Mouse (Mus musculus) liver, adult 2 months (tissue): ENCODE results near the gene Arhgef11. TPM values are rescaled to one million over a fixed set of nuclear protein-coding genes. Genes with fewer than 3 reads are reported as not detected.

ENCODE experiments used
- DNase-seq: peaks from one replicate; pipeline ENCODE4 v3.0.0-alpha.2; 2011; ENCODE audit warnings: low read depth, low spot score; ENCODE audit errors: extremely low read depth
- H3K27ac ChIP-seq: fragments of 200-500 bp; replicated peaks from 2 replicates; pipeline ENCODE4 v1.5.1; 2012; ENCODE audit warnings: low read depth, mild to moderate bottlenecking, control low read depth, inconsistent platforms, low read length; ENCODE audit not compliant: insufficient read depth
- H3K27me3 ChIP-seq: fragments of 200-500 bp; 2 replicates; pipeline ENCODE4 v1.6.1; 2012; ENCODE audit warnings: mild to moderate bottlenecking, moderate library complexity, low read length, inconsistent platforms; ENCODE audit not compliant: control insufficient read depth, insufficient read depth
- H3K36me3 ChIP-seq: fragments of 200-500 bp; 2 replicates; pipeline ENCODE4 v1.6.1; 2012; ENCODE audit warnings: low read length, inconsistent platforms; ENCODE audit not compliant: control insufficient read depth, insufficient read depth
- H3K4me1 ChIP-seq: fragments of 200-500 bp; 2 replicates; pipeline ENCODE4 v1.6.1; 2011; ENCODE audit warnings: low read length; ENCODE audit not compliant: control insufficient read depth, insufficient read depth
- H3K4me3 ChIP-seq: fragments of 200-500 bp; 2 replicates; pipeline ENCODE4 v1.5.1; 2011; ENCODE audit warnings: low read depth, mild to moderate bottlenecking, control low read depth, low read length, moderate library complexity; ENCODE audit not compliant: insufficient read depth
- H3K79me2 ChIP-seq: fragments of 200-500 bp; 2 replicates; pipeline ENCODE4 v1.6.1; 2012; ENCODE audit warnings: inconsistent platforms, mild to moderate bottlenecking, low read length, moderate library complexity; ENCODE audit not compliant: control insufficient read depth, insufficient read depth
- H3K9ac ChIP-seq: fragments of 200-500 bp; 2 replicates; pipeline ENCODE4 v1.6.1; 2012; ENCODE audit warnings: low read depth, mild to moderate bottlenecking, control low read depth, inconsistent platforms, low read length
- CTCF ChIP-seq: fragments of 200-500 bp; IDR thresholded peaks from 2 replicates; pipeline ENCODE4 v1.5.1; 2011; ENCODE audit warnings: low read depth, low read length, control low read depth
- POLR2A ChIP-seq: fragments of 200-500 bp; IDR thresholded peaks from 2 replicates; pipeline ENCODE4 v1.6.1; 2011; ENCODE audit warnings: low read length, control low read depth; ENCODE audit not compliant: insufficient read depth; ENCODE audit errors: extremely low read depth
- WGBS: fragments of 180-500 bp; shearing (Covaris S2); methylation state at CpG from one replicate; pipeline ENCODE4 v1.1.7; 2018; 5-methylcytosine and 5-hydroxymethylcytosine counted together
- polyA plus RNA-seq: library from polyadenylated mRNA; depleted of rRNA; stranded (reverse); fragments of >200 nt; gene quantifications from 2 replicates; pipeline ENCODE4 v1.2.3, GENCODE M21; 2012
- total RNA-seq: library from RNA; depleted of rRNA; stranded (reverse); fragments of >200 nt; gene quantifications from 2 replicates; pipeline ENCODE4 v1.2.3, GENCODE M21; 2014

Gene Arhgef11
- total and polyA plus RNA-seq, 2 experiments, result 12.6 to 16.4 TPM

- Histone ChIP-seq H3K4me1 (peaks cover 23% of the 10 kb centered on the region), H3K9ac (no peak overlapping the region), H3K36me3 (no peaks in the 10 kb centered on the region), H3K79me2 (peaks cover 19% of the 10 kb centered on the region; the same call in 1 of the 2 replicates), H3K4me3 (no peak overlapping the region), H3K27me3 (no peaks in the 10 kb centered on the region), H3K27ac (no peak overlapping the region)
- no peak for DNase-seq
- WGBS, result 80% methylated on average over 4 of the region's 4 CpGs
- TF ChIP-seq POLR2A (no peak), CTCF (no peak)
Observed at GRCm38 (mm10) chr3:87616354-87616753, 1.0 kb upstream of the Arhgef11 start.

DNA sequence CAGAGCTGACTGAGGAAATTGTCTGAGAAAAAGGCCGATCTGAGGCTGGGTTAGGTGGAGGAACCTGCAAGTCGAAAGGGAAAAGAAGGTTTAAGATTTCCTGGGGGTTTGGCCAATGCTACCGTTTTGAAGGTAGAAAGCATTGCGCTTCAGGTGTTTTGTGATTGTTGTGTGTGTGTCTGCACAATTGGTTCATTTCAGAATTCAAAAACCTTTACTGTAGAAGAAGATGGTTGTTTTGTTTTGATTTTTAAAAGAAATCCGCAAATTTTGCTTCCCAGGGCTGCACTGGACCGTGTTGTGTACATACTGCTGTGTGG lies 412 bp downstream of the Arhgef11 start:
- DNase-seq, result peak; percentile 43
- Histone ChIP-seq H3K36me3 (no peaks in the 10 kb centered on the region), H3K27me3 (no peaks in the 10 kb centered on the region), H3K79me2 (peaks cover 26% of the 10 kb centered on the region), H3K9ac (peak overlapping the region; percentile 95), H3K27ac (peak overlapping the region; percentile 64), H3K4me3 (peak overlapping the region; percentile 84), H3K4me1 (peaks cover 24% of the 10 kb centered on the region)
- TF ChIP-seq POLR2A (no peak), CTCF (no peak)
- WGBS, result under 1% methylated on average over 6 of the region's 6 CpGs

- DNase-seq, result peak; percentile 45
- TF ChIP-seq POLR2A (no peak), CTCF (no peak)
- 1% methylated on average over 3 of the region's 3 CpGs for WGBS
- Histone ChIP-seq H3K27ac (no peak overlapping the region), H3K36me3 (no peaks in the 10 kb centered on the region), H3K4me3 (peak overlapping the region; percentile 37), H3K79me2 (peaks cover 28% of the 10 kb centered on the region), H3K9ac (peak overlapping the region; percentile 74), H3K4me1 (peaks cover 25% of the 10 kb centered on the region), H3K27me3 (no peaks in the 10 kb centered on the region)
Observed at GRCm38 (mm10) chr3:87618240-87618639, 881 bp downstream of the Arhgef11 start.

- peak; percentile 21 for DNase-seq
- peak overlapping the region; percentile 25 for H3K4me3 ChIP-seq
- H3K27me3 ChIP-seq, result no peaks in the 10 kb centered on the region
- H3K79me2 ChIP-seq, result peaks cover 28% of the 10 kb centered on the region
- TF ChIP-seq CTCF, result no peak
- no peak for TF ChIP-seq POLR2A
- no peak overlapping the region for H3K27ac ChIP-seq
- H3K36me3 ChIP-seq, result no peaks in the 10 kb centered on the region
- H3K9ac ChIP-seq, result peak overlapping the region; percentile 26
- H3K4me1 ChIP-seq, result peaks cover 27% of the 10 kb centered on the region
- 19% methylated on average over 5 of the region's 5 CpGs for WGBS
Observed at GRCm38 (mm10) chr3:87618981-87619710, 1.8 kb downstream of the Arhgef11 start.

- 30% methylated on average over 7 of the region's 7 CpGs for WGBS
- no peak for TF ChIP-seq POLR2A
- no peak for TF ChIP-seq CTCF
- H3K79me2 ChIP-seq, result peaks cover 28% of the 10 kb centered on the region
- no peak overlapping the region; the same call in 1 of the 2 replicates for H3K27ac ChIP-seq
- H3K9ac ChIP-seq, result no peak overlapping the region
- peaks cover 27% of the 10 kb centered on the region for H3K4me1 ChIP-seq
- no peaks in the 10 kb centered on the region for H3K27me3 ChIP-seq
- DNase-seq, result peak; percentile 66
- H3K36me3 ChIP-seq, result no peaks in the 10 kb centered on the region
- H3K4me3 ChIP-seq, result peak overlapping the region; percentile 26
Observed at GRCm38 (mm10) chr3:87620218-87620891, 3.0 kb downstream of the Arhgef11 start.

DNA sequence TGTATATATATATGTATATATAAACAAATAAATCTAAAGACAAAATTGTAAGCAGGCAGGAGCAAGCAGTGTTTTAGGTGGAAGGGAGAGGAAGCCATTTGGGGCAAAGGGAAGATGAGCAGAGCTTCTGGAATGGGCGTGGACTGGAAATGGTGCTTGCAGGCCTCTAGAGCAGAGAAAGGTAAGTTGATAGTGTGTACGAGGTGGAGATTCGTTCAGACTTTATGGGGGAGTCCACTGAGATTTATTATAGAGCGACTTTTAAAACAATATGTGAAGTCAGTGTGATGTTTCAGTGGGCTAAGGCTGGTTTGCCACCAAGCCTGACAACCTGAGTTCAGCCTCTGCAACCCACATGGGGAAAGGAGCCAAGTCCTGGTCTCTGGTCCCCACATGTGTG lies 7.5 kb downstream of the Arhgef11 start:
- no peak overlapping the region for H3K4me3 ChIP-seq
- WGBS, result 97% methylated on average over 4 of the region's 4 CpGs
- no peaks in the 10 kb centered on the region for H3K27me3 ChIP-seq
- no peak for DNase-seq
- H3K9ac ChIP-seq, result no peak overlapping the region
- no peak for TF ChIP-seq POLR2A
- TF ChIP-seq CTCF, result no peak
- no peaks in the 10 kb centered on the region for H3K36me3 ChIP-seq
- H3K79me2 ChIP-seq, result peaks cover 28% of the 10 kb centered on the region
- no peak overlapping the region for H3K27ac ChIP-seq
- H3K4me1 ChIP-seq, result peaks cover 17% of the 10 kb centered on the region
